8 mouse cellular contexts compared by ENCODE assay signal in genomic region chr1:44101448-44102225, GRCm38 (mm10). TPM values are rescaled to one million over a fixed set of nuclear protein-coding genes. Genes with fewer than 3 reads are reported as not detected.
DNase-seq lines count a peak whose midpoint lies in the region; ATAC-seq lines count a peak whose summit lies in the region.

No protein-coding gene starts in this region.

- intact Hi-C loops in gastrocnemius, postnatal 36 days (cut with DNase I), result loop anchor here (5.0 kb wide), 1 partner anchor 46 kb away; the partner anchor contains the start of gene Ercc5

- H3K27me3 ChIP-seq in hindbrain, embryonic 13.5 days, result no peaks in the 10 kb centered on the region
- H3K27me3 ChIP-seq in limb, embryonic 11.5 days (ENCODE audit: control insufficient read depth, insufficient read depth, low read length), result no peaks in the 10 kb centered on the region
- no peaks in the 10 kb centered on the region for H3K27me3 ChIP-seq in midbrain, embryonic 11.5 days (ENCODE audit: control insufficient read depth, insufficient read depth, low read length)

- peaks cover 20% of the 10 kb centered on the region for H3K36me3 ChIP-seq in hindbrain, embryonic 13.5 days
- H3K36me3 ChIP-seq in limb, embryonic 11.5 days (ENCODE audit: control insufficient read depth, insufficient read depth, low read length), result peaks cover 5% of the 10 kb centered on the region; the same call in 1 of the 2 replicates
- H3K36me3 ChIP-seq in midbrain, embryonic 11.5 days (ENCODE audit: control insufficient read depth, insufficient read depth, low read length), result no peaks in the 10 kb centered on the region; the same call in 1 of the 2 replicates

- peak; percentile 8 for DNase-seq in gastrocnemius, postnatal 25 days
- DNase-seq in gastrocnemius, postnatal 36 days, result no peak
- no peak for DNase-seq in limb, embryonic 11.5 days (ENCODE audit: low spot score)
- peak; percentile 94 for DNase-seq in midbrain, embryonic 11.5 days (ENCODE audit: low spot score, missing footprints)
- DNase-seq in spleen, postnatal 36 days (ENCODE audit: low spot score in 2 of 2), result peak; percentile 40 to 53

- peak overlapping the region; percentile 77 for H3K9ac ChIP-seq in hindbrain, embryonic 13.5 days
- H3K9ac ChIP-seq in limb, embryonic 11.5 days (ENCODE audit: low read length), result peak overlapping the region; percentile 73
- peak overlapping the region; percentile 83 for H3K9ac ChIP-seq in midbrain, embryonic 11.5 days (ENCODE audit: low read length)

- H3K27ac ChIP-seq in brown adipose tissue, adult 24 weeks (replicated peaks; ENCODE audit: low read depth, low read length), result peak overlapping the region; percentile 28; the same call in 1 of the 2 replicates
- peak overlapping the region; percentile 91 for H3K27ac ChIP-seq in hindbrain, embryonic 13.5 days
- peak overlapping the region; percentile 71 for H3K27ac ChIP-seq in limb, embryonic 11.5 days (replicated peaks; ENCODE audit: low read depth, low read length)
- H3K27ac ChIP-seq in midbrain, embryonic 11.5 days (ENCODE audit: low read depth, low read length), result peak overlapping the region; percentile 88

- no peaks in the 10 kb centered on the region; the same call in 1 of the 2 replicates for H3K4me1 ChIP-seq in brown adipose tissue, adult 24 weeks (ENCODE audit: control insufficient read depth, insufficient read depth, insufficient read length, low read length)
- peaks cover 12% of the 10 kb centered on the region for H3K4me1 ChIP-seq in hindbrain, embryonic 13.5 days (replicated peaks)
- no peaks in the 10 kb centered on the region for H3K4me1 ChIP-seq in limb, embryonic 11.5 days (ENCODE audit: control insufficient read depth, insufficient read depth, low read length)
- peaks cover 9% of the 10 kb centered on the region; the same call in 1 of the 2 replicates for H3K4me1 ChIP-seq in midbrain, embryonic 11.5 days (ENCODE audit: control insufficient read depth, insufficient read depth, low read length)

- H3K4me3 ChIP-seq in brown adipose tissue, adult 24 weeks (ENCODE audit: insufficient read depth, low read depth, low read length), result peak overlapping the region; percentile 90
- peak overlapping the region; percentile 82 for H3K4me3 ChIP-seq in hindbrain, embryonic 13.5 days
- peak overlapping the region; percentile 86 for H3K4me3 ChIP-seq in limb, embryonic 11.5 days (ENCODE audit: low read depth, low read length)
- H3K4me3 ChIP-seq in midbrain, embryonic 11.5 days (ENCODE audit: low read depth, low read length), result peak overlapping the region; percentile 83

- H3K4me2 ChIP-seq in hindbrain, embryonic 13.5 days, result peak overlapping the region; percentile 71
- peak overlapping the region; percentile 60 for H3K4me2 ChIP-seq in limb, embryonic 11.5 days (ENCODE audit: low read depth, severe bottlenecking)
- H3K4me2 ChIP-seq in midbrain, embryonic 11.5 days, result peak overlapping the region; percentile 54

- no peaks in the 10 kb centered on the region for H3K9me3 ChIP-seq in hindbrain, embryonic 13.5 days
- H3K9me3 ChIP-seq in limb, embryonic 11.5 days (ENCODE audit: control insufficient read depth, low read length), result no peaks in the 10 kb centered on the region
- no peaks in the 10 kb centered on the region for H3K9me3 ChIP-seq in midbrain, embryonic 11.5 days (ENCODE audit: control insufficient read depth, low read length)

- ATAC-seq in erythroid progenitor cell, adult 5-6 weeks (replicated peaks; ENCODE audit: low FRiP score, poor library complexity, severe bottlenecking), result peak; percentile 65
- peak; percentile 87 for ATAC-seq in hindbrain, embryonic 13.5 days (ENCODE audit: low FRiP score)
- ATAC-seq in limb, embryonic 11.5 days (ENCODE audit: insufficient number of reproducible peaks, low FRiP score, low TSS enrichment, low read depth), result peak; percentile 81
- peak; percentile 85 for ATAC-seq in midbrain, embryonic 11.5 days (ENCODE audit: low FRiP score)

- WGBS in hindbrain, embryonic 13.5 days, result under 1% methylated on average over 55 of the region's 55 CpGs
- under 1% methylated on average over 55 of the region's 55 CpGs for WGBS in limb, embryonic 11.5 days
- WGBS in midbrain, embryonic 11.5 days, result under 1% methylated on average over 54 of the region's 55 CpGs

RNA-seq across cellular contexts. Expression of gene Tex30, which starts 0.6 kb away (rescaled TPM):
- 1 to 10 TPM; 5.0 to 5.4 TPM for total RNA-seq in gastrocnemius, postnatal 25 days (2021)
- total RNA-seq in gastrocnemius, postnatal 36 days (2021), result 1 to 10 TPM; 3.4 to 4.7 TPM
- 4.4 and 8.5 TPM in 2 replicates for polyA plus RNA-seq in brown adipose tissue, adult 24 weeks (2012; ENCODE audit: insufficient read depth, insufficient read length, missing spikeins)
- 22.7 and 36.9 TPM in 2 replicates for total RNA-seq in erythroid progenitor cell, adult 5-6 weeks (2015; ENCODE audit: low replicate concordance)
- 8.5 and 34.1 TPM in 2 replicates for total RNA-seq in erythroid progenitor cell, adult 5-6 weeks (2017; ENCODE audit: low replicate concordance)
- 51.7 and 56.6 TPM in 2 replicates for polyA plus RNA-seq in hindbrain, embryonic 13.5 days (2015; fragmentation: Nextera tagmentation; extraction: Ambion mirVana)
- 91.1 and 101 TPM in 2 replicates for polyA plus RNA-seq in limb, embryonic 11.5 days (2014; fragmentation: Nextera tagmentation; extraction: Ambion mirVana)
- polyA plus RNA-seq in midbrain, embryonic 11.5 days (2014; fragmentation: Nextera tagmentation; extraction: Ambion mirVana), result 110 and 115 TPM in 2 replicates

RNA-seq across cellular contexts. Expression of gene Kdelc1, which starts 17.0 kb away (rescaled TPM):
- total RNA-seq in gastrocnemius, postnatal 25 days (2021), result 1 to 10 TPM; 6.7 to 7.7 TPM
- total RNA-seq in gastrocnemius, postnatal 36 days (2021), result 1 to 10 TPM; 6.4 to 6.7 TPM
- polyA plus RNA-seq in brown adipose tissue, adult 24 weeks (2012; ENCODE audit: insufficient read depth, insufficient read length, missing spikeins), result 2.8 and 4.5 TPM in 2 replicates
- 1.1 and 1.7 TPM in 2 replicates for total RNA-seq in erythroid progenitor cell, adult 5-6 weeks (2015; ENCODE audit: low replicate concordance)
- total RNA-seq in erythroid progenitor cell, adult 5-6 weeks (2017; ENCODE audit: low replicate concordance), result 0.64 and 1.5 TPM in 2 replicates
- polyA plus RNA-seq in hindbrain, embryonic 13.5 days (2015; fragmentation: Nextera tagmentation; extraction: Ambion mirVana), result 29.2 and 30.1 TPM in 2 replicates
- 84.1 and 84.2 TPM in 2 replicates for polyA plus RNA-seq in limb, embryonic 11.5 days (2014; fragmentation: Nextera tagmentation; extraction: Ambion mirVana)
- 56.8 and 62.1 TPM in 2 replicates for polyA plus RNA-seq in midbrain, embryonic 11.5 days (2014; fragmentation: Nextera tagmentation; extraction: Ambion mirVana)

RNA-seq across cellular contexts. Expression of gene Bivm, which starts 17.1 kb away (rescaled TPM):
- total RNA-seq in gastrocnemius, postnatal 25 days (2021), result 1 to 10 TPM; 6.9 to 8.8 TPM
- total RNA-seq in gastrocnemius, postnatal 36 days (2021), result 1 to 10 TPM; 4.7 to 5.1 TPM
- polyA plus RNA-seq in brown adipose tissue, adult 24 weeks (2012; ENCODE audit: insufficient read depth, insufficient read length, missing spikeins), result 10.3 and 21.6 TPM in 2 replicates
- 0.72 and 1.3 TPM in 2 replicates for total RNA-seq in erythroid progenitor cell, adult 5-6 weeks (2015; ENCODE audit: low replicate concordance)
- total RNA-seq in erythroid progenitor cell, adult 5-6 weeks (2017; ENCODE audit: low replicate concordance), result 0.64 TPM in 1 of 2 replicates, not detected in the other
- polyA plus RNA-seq in hindbrain, embryonic 13.5 days (2015; fragmentation: Nextera tagmentation; extraction: Ambion mirVana), result 31.9 and 32.1 TPM in 2 replicates
- polyA plus RNA-seq in limb, embryonic 11.5 days (2014; fragmentation: Nextera tagmentation; extraction: Ambion mirVana), result 28.6 and 29.5 TPM in 2 replicates
- 27.9 and 31.2 TPM in 2 replicates for polyA plus RNA-seq in midbrain, embryonic 11.5 days (2014; fragmentation: Nextera tagmentation; extraction: Ambion mirVana)

RNA-seq across cellular contexts. Expression of gene Gm8251, which starts 39.9 kb away (rescaled TPM):
- not detected for total RNA-seq in gastrocnemius, postnatal 25 days (2021)
- total RNA-seq in gastrocnemius, postnatal 36 days (2021), result not detected
- polyA plus RNA-seq in brown adipose tissue, adult 24 weeks (2012; ENCODE audit: insufficient read depth, insufficient read length, missing spikeins), result not detected in 2 replicates
- 2.1 and 5.4 TPM in 2 replicates for total RNA-seq in erythroid progenitor cell, adult 5-6 weeks (2015; ENCODE audit: low replicate concordance)
- total RNA-seq in erythroid progenitor cell, adult 5-6 weeks (2017; ENCODE audit: low replicate concordance), result 3.3 and 5.9 TPM in 2 replicates
- 0.06 and 0.09 TPM in 2 replicates for polyA plus RNA-seq in hindbrain, embryonic 13.5 days (2015; fragmentation: Nextera tagmentation; extraction: Ambion mirVana)
- polyA plus RNA-seq in limb, embryonic 11.5 days (2014; fragmentation: Nextera tagmentation; extraction: Ambion mirVana), result 0.14 and 0.20 TPM in 2 replicates
- polyA plus RNA-seq in midbrain, embryonic 11.5 days (2014; fragmentation: Nextera tagmentation; extraction: Ambion mirVana), result 0.26 and 0.29 TPM in 2 replicates

RNA-seq across cellular contexts. Expression of gene Ercc5, which starts 45.9 kb away (rescaled TPM):
- 10 to 100 TPM; 11.2 to 15.3 TPM for total RNA-seq in gastrocnemius, postnatal 25 days (2021)
- 10 to 100 TPM; 13.5 to 15.7 TPM for total RNA-seq in gastrocnemius, postnatal 36 days (2021)
- 8.8 and 9.8 TPM in 2 replicates for polyA plus RNA-seq in brown adipose tissue, adult 24 weeks (2012; ENCODE audit: insufficient read depth, insufficient read length, missing spikeins)
- total RNA-seq in erythroid progenitor cell, adult 5-6 weeks (2015; ENCODE audit: low replicate concordance), result 2.5 and 6.7 TPM in 2 replicates
- total RNA-seq in erythroid progenitor cell, adult 5-6 weeks (2017; ENCODE audit: low replicate concordance), result 5.5 and 6.5 TPM in 2 replicates
- 32.5 and 36.7 TPM in 2 replicates for polyA plus RNA-seq in hindbrain, embryonic 13.5 days (2015; fragmentation: Nextera tagmentation; extraction: Ambion mirVana)
- 26.0 and 29.5 TPM in 2 replicates for polyA plus RNA-seq in limb, embryonic 11.5 days (2014; fragmentation: Nextera tagmentation; extraction: Ambion mirVana)
- 41.8 and 43.5 TPM in 2 replicates for polyA plus RNA-seq in midbrain, embryonic 11.5 days (2014; fragmentation: Nextera tagmentation; extraction: Ambion mirVana)

Comparison
In these comparisons a context has a peak if more than half of its experiments do, and no peak if none do; other contexts are left out.
1. DNase-seq: peak in gastrocnemius, postnatal 25 days (single experiment), midbrain, embryonic 11.5 days (single experiment) and spleen, postnatal 36 days (2 of 2); none in gastrocnemius, postnatal 36 days (0 of 2) and limb, embryonic 11.5 days (single experiment).
2. H3K27ac ChIP-seq: peak in every context shown above with its lines; median percentile 91 in hindbrain, embryonic 13.5 days; 88 in midbrain, embryonic 11.5 days; 71 in limb, embryonic 11.5 days; 28 in brown adipose tissue, adult 24 weeks.
3. Peak in every context shown above with its lines, with median percentiles within 50 percentile points of each other: H3K4me3 ChIP-seq, ATAC-seq, H3K4me2 ChIP-seq and H3K9ac ChIP-seq.